Mouse (Mus musculus) liver, embryonic 14.5 days (tissue): ENCODE data around the gene Vwc2.

Experiments
- CTCF ChIP-seq: IDR thresholded peaks from 2 replicates; pipeline ENCODE4 v1.5.1; 2016; ENCODE audit warnings: antibody characterized with exemption, low read depth, control low read depth
- EP300 ChIP-seq: IDR thresholded peaks from 2 replicates; pipeline ENCODE4 v1.6.1; 2016; ENCODE audit warnings: antibody characterized with exemption, low read depth

DNA sequence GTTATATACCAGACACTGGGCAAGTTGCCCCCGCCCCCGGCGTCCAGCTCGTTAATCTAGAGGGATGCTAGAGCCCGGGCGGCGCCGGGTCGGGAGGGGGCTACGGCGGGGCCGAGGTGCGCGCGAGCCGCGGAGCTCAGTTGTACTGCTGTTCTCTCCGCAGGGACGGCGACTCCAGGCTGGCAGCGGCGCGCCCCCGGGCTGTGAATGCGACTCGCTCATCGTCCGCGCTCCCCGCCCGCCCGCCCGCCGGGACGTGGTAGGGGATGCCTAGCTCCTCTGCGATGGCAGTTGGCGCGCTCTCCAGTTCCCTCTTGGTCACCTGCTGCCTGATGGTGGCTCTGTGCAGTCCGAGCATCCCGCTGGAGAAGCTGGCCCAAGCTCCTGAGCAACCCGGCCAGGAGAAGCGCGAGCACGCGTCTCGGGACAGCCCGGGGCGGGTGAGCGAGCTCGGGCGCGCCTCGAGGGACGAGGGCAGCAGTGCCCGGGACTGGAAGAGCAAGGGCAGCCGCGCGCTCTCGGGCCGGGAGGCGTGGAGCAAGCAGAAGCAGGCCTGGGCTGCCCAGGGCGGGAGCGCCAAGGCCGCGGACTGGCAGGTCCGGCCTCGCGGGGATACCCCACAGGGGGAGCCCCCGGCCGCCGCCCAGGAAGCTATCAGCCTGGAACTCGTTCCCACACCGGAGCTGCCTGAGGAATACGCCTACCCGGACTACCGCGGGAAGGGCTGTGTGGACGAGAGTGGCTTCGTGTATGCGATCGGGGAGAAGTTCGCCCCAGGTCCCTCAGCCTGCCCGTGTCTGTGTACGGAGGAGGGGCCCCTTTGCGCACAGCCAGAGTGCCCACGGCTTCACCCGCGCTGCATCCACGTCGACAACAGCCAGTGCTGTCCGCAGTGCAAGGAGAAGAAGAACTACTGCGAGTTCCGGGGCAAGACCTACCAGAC is 1.9 kb downstream of the Vwc2 start:
- no peak for TF ChIP-seq CTCF
- TF ChIP-seq EP300, result no peak
